Mouse (Mus musculus) embryo, embryonic 11.5 days (tissue): ENCODE results near the gene Olfr1440.

Experiments used
- DNase-seq: peaks from one replicate; pipeline ENCODE4 v3.0.0-alpha.2; 2012; ENCODE audit warnings: low read depth, low spot score

The Olfr1440 gene

GRCm38 (mm10) chr19:12386979-12387378 lies at the start of gene Olfr1440:
TSS of gene Olfr1440 (plus strand) at chr19:12387279.
- DNase-seq = no peak

GRCm38 (mm10) chr19:12373004-12373403 lies 14.1 kb upstream of the Olfr1440 start:
- no peak for DNase-seq

- no peak for DNase-seq
These were observed 12.5 kb upstream of the Olfr1440 start for GRCm38 (mm10) chr19:12374465-12375025.

GRCm38 (mm10) chr19:12413737-12414136 lies 26.7 kb downstream of the Olfr1440 start:
- no peak for DNase-seq

GRCm38 (mm10) chr19:12417361-12417760 lies 30.3 kb downstream of the Olfr1440 start, which contains the start of gene Olfr1441:
TSS of gene Olfr1441 (plus strand) at chr19:12417433.
- no peak for DNase-seq

GRCm38 (mm10) chr19:12418312-12418711 lies 31.2 kb downstream of the Olfr1440 start:
- no peak for DNase-seq

GRCm38 (mm10) chr19:12420555-12420954 lies 33.5 kb downstream of the Olfr1440 start:
- no peak for DNase-seq

- no peak for DNase-seq
These were observed 34.6 kb downstream of the Olfr1440 start for GRCm38 (mm10) chr19:12421680-12422079.

GRCm38 (mm10) chr19:12427101-12427500 lies 40.0 kb downstream of the Olfr1440 start:
- DNase-seq = no peak

GRCm38 (mm10) chr19:12427605-12428004 lies 40.5 kb downstream of the Olfr1440 start, which contains the start of gene Pfpl:
TSS of gene Pfpl (plus strand) at chr19:12427905.
- no peak for DNase-seq

GRCm38 (mm10) chr19:12433033-12433432 lies 46.0 kb downstream of the Olfr1440 start:
- DNase-seq = peak; percentile 5

GRCm38 (mm10) chr19:12435011-12435416 lies 47.9 kb downstream of the Olfr1440 start:
- no peak for DNase-seq

- DNase-seq = no peak
These were observed 48.9 kb downstream of the Olfr1440 start for GRCm38 (mm10) chr19:12435750-12436524.

- DNase-seq = no peak
These were observed 52.5 kb downstream of the Olfr1440 start for GRCm38 (mm10) chr19:12439581-12439980.

- DNase-seq = no peak
These were observed 53.1 kb downstream of the Olfr1440 start for GRCm38 (mm10) chr19:12440103-12440725.

GRCm38 (mm10) chr19:12442560-12442959 lies 55.5 kb downstream of the Olfr1440 start:
- DNase-seq = no peak

GRCm38 (mm10) chr19:12445014-12445413 lies 57.9 kb downstream of the Olfr1440 start:
- no peak for DNase-seq
